Mouse (Mus musculus): Measurements from ENCODE around the gene Dcun1d5. TPM values are rescaled to one million over a fixed set of nuclear protein-coding genes. Genes with fewer than 3 reads are reported as not detected.

Dcun1d5 gene
- polyA plus RNA-seq, 1 experiment from 2014 or later, result 127 TPM

DNA sequence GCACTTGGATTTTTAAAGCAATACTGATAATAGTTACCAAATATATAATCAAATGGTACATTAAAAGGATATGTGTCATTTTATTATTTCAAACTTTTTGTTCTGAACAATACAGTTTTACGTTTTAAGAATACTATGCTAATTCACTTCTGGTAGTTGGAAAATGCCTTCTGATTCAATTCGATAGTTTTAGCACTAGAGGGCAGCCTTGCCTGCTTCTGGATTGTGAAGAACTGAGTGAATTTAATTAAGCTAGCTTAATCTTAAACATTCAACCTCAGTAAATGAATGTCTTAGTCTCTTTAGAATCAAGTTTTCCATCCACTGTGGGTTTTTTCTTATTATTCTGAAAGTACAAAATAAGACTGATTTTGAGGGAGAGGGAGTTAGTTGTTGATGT lies 31.9 kb downstream of the Dcun1d5 start:
- H3K27ac ChIP-seq (replicated peaks), result no peak overlapping the region
- H3K9me3 ChIP-seq (replicated peaks), result no peaks in the 10 kb centered on the region
- no peaks in the 10 kb centered on the region for H3K27me3 ChIP-seq
- no peaks in the 10 kb centered on the region for H3K4me1 ChIP-seq
- peaks cover 10% of the 10 kb centered on the region; the same call in 1 of the 2 replicates for H3K36me3 ChIP-seq
- no peak overlapping the region for H3K9ac ChIP-seq
- no peak overlapping the region for H3K4me3 ChIP-seq (replicated peaks)
- no peak overlapping the region for H3K4me2 ChIP-seq (replicated peaks)
- ATAC-seq (ENCODE audit: insufficient number of reproducible peaks, low FRiP score, low TSS enrichment, low read depth), result no peak
- WGBS, result 45% methylated on average over 2 of the region's 2 CpGs

DNA sequence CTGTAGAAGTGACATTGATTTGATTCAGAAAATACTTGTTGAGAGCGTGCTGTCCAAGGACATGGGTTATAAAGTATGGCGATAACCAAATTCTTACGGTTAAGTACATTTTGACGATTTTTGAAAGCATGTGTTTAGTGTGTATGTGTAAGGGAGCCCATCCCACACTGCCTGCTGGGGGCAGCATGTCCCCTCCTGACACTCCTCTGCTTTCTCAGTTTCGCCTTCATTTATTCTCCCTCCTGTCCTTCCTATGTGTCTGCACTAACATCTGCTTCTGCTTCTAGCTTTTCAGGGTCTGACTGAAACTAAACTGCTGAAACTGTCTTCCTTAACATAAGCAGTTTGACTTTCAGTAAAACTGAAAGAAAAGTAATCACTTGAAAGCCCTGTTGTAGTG lies 36.7 kb downstream of the Dcun1d5 start:
- ATAC-seq (ENCODE audit: insufficient number of reproducible peaks, low FRiP score, low TSS enrichment, low read depth), result no peak
- no peak overlapping the region for H3K9ac ChIP-seq
- H3K4me2 ChIP-seq (replicated peaks), result no peak overlapping the region
- no peak overlapping the region for H3K27ac ChIP-seq (replicated peaks)
- H3K27me3 ChIP-seq, result no peaks in the 10 kb centered on the region
- no peaks in the 10 kb centered on the region for H3K36me3 ChIP-seq
- WGBS, result 75% methylated on average over 5 of the region's 5 CpGs
- H3K4me1 ChIP-seq, result no peaks in the 10 kb centered on the region
- no peak overlapping the region for H3K4me3 ChIP-seq (replicated peaks)
- H3K9me3 ChIP-seq (replicated peaks), result no peaks in the 10 kb centered on the region

DNA sequence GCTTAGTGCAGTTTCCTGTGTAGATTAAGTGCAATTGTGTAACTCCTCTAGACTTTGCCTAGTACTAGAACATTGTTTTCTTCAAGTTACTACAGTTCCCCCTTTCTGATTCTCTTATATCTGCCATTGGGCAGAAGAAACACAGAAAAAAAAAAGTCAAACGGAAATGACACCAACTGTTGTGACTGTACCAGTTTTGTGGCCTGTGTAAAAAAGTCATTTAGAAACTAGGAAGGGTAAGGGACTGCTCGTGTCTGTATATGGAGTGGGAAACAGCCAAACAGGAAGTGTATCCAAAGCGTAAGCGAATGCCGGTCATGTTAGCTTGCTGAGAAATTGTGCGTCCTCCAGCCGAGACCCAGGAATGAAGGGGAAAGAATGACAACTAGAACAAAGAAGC lies 37.1 kb downstream of the Dcun1d5 start:
- H3K27me3 ChIP-seq, result no peaks in the 10 kb centered on the region
- no peaks in the 10 kb centered on the region for H3K9me3 ChIP-seq (replicated peaks)
- H3K27ac ChIP-seq (replicated peaks), result no peak overlapping the region
- H3K4me2 ChIP-seq (replicated peaks), result no peak overlapping the region
- H3K4me1 ChIP-seq, result no peaks in the 10 kb centered on the region
- H3K4me3 ChIP-seq (replicated peaks), result no peak overlapping the region
- 71% methylated on average over 7 of the region's 7 CpGs for WGBS
- no peak overlapping the region for H3K9ac ChIP-seq
- H3K36me3 ChIP-seq, result no peaks in the 10 kb centered on the region
- no peak for ATAC-seq (ENCODE audit: insufficient number of reproducible peaks, low FRiP score, low TSS enrichment, low read depth)

DNA sequence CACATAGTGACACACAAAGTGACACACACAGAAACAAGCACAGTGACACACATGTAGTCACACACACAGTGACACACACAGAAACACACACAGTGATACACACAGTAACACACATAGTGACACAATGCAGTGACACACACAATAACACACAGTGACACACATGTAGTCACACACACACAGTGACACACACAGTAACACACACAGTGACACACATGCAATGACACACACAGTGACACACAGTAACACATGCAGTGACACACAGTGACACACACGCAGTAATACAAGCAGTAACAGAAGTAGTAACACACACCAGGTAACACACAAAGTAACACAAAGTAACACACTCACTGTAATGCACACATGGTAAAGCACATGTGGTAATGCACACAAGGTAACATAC lies 54.3 kb downstream of the Dcun1d5 start:
- 88% methylated on average over 1 of the region's 1 CpGs for WGBS
- H3K4me2 ChIP-seq (replicated peaks), result no peak overlapping the region
- no peak overlapping the region for H3K9ac ChIP-seq
- H3K36me3 ChIP-seq, result no peaks in the 10 kb centered on the region
- H3K27me3 ChIP-seq, result no peaks in the 10 kb centered on the region
- H3K27ac ChIP-seq (replicated peaks), result no peak overlapping the region
- ATAC-seq (ENCODE audit: insufficient number of reproducible peaks, low FRiP score, low TSS enrichment, low read depth), result no peak
- H3K4me3 ChIP-seq (replicated peaks), result no peak overlapping the region
- no peaks in the 10 kb centered on the region for H3K4me1 ChIP-seq
- H3K9me3 ChIP-seq (replicated peaks), result no peaks in the 10 kb centered on the region

DNA sequence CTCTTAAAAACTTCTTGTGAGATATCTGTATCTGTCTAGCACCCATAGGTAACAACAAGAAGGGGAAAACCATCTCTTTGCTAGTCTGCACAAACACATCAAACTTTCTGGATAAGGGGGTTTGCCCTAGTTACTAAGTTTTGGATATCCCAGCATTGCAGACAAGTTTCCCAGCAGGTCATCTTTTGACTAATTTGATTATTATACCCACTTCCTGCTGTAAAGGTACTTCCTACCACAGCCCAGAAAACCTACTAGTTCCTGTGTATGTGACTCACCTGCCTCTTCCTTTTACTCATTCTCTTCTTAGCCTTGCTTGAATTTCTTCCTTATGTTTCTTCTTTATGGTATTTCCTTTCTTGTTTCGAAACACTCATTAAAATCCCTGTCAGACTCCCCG lies 55.6 kb downstream of the Dcun1d5 start:
- no peak for ATAC-seq (ENCODE audit: insufficient number of reproducible peaks, low FRiP score, low TSS enrichment, low read depth)
- WGBS, result 70% methylated on average over 2 of the region's 2 CpGs
- H3K27ac ChIP-seq (replicated peaks), result no peak overlapping the region
- H3K27me3 ChIP-seq, result no peaks in the 10 kb centered on the region
- no peak overlapping the region for H3K4me3 ChIP-seq (replicated peaks)
- no peaks in the 10 kb centered on the region for H3K36me3 ChIP-seq
- H3K4me2 ChIP-seq (replicated peaks), result no peak overlapping the region
- no peak overlapping the region for H3K9ac ChIP-seq
- H3K4me1 ChIP-seq, result no peaks in the 10 kb centered on the region
- H3K9me3 ChIP-seq (replicated peaks), result no peaks in the 10 kb centered on the region

DNA sequence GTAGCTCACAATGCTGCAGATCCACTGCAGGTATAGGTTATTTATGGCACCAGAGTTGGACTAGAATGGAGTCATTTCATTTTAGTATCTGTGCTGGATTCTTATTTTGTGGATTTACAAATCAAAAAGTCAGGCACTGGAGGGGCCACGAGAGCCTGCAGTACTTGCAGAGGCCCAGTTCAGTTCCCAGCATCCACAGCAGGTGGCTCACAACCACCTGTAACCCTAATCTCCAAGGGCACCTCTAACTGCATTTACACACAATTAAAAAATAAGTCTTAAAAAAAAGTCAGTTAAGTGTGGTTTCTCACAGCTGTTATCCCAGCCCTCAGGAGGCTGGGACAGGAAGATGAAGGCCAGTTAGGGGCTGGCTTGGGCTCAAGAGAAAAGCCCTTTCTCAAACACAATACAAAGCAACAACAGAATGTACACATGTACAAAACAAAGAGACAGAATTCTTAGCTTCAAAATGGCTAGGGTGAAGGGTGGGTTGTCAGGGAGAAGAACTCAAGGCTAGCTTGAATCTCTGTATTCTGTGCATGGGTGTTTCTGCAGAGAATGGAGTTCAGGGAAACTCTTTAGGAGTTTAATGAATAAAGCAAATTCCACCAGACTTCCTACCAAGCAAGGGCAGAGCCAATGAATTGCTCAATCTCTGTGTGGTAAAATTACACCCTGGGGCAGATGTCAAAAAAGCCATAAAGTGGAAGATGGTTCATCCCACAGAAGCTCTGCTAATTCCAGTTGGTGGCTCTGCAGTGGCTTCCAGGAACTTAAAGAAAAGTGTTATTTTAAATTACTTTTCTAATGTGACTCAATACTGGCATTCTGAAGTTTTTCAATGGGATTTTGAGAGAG lies 68.7 kb downstream of the Dcun1d5 start:
- WGBS, result 53% methylated on average over 1 of the region's 1 CpGs
- Histone ChIP-seq H3K9ac (no peak overlapping the region), H3K27ac (replicated peaks) (no peak overlapping the region), H3K27me3 (no peaks in the 10 kb centered on the region), H3K4me3 (replicated peaks) (no peak overlapping the region), H3K36me3 (no peaks in the 10 kb centered on the region), H3K4me2 (replicated peaks) (no peak overlapping the region), H3K9me3 (replicated peaks) (no peaks in the 10 kb centered on the region), H3K4me1 (no peaks in the 10 kb centered on the region)
- ATAC-seq (ENCODE audit: insufficient number of reproducible peaks, low FRiP score, low TSS enrichment, low read depth), result no peak

Other genes with a start within 250 kb of the Dcun1d5 start
- 18.2 and 20.1 TPM in 2 replicates for gene Dync2h1, start 74 bp upstream of the Dcun1d5 start, polyA plus RNA-seq (2015; fragmentation: Nextera tagmentation; extraction: Ambion mirVana)
- gene Mmp13, start 88.0 kb downstream of the Dcun1d5 start, polyA plus RNA-seq (2015; fragmentation: Nextera tagmentation; extraction: Ambion mirVana), result 20.7 and 33.1 TPM in 2 replicates
- gene Mmp12, start 159.9 kb downstream of the Dcun1d5 start, polyA plus RNA-seq (2015; fragmentation: Nextera tagmentation; extraction: Ambion mirVana), result 0.08 and 0.80 TPM in 2 replicates
- not detected in 2 replicates for gene Mmp1b, start 203.5 kb downstream of the Dcun1d5 start, polyA plus RNA-seq (2015; fragmentation: Nextera tagmentation; extraction: Ambion mirVana)

Data from embryonic facial prominence, embryonic 15.5 days (tissue).